Mouse (Mus musculus): ENCODE measurements at regions not wholly inside any gene's neighbourhood (a gene's known extent, or its start where the extent isn't known, plus 50 kb on each side); places are given as distances from the start of the nearest gene placed in this dataset.

DNA sequence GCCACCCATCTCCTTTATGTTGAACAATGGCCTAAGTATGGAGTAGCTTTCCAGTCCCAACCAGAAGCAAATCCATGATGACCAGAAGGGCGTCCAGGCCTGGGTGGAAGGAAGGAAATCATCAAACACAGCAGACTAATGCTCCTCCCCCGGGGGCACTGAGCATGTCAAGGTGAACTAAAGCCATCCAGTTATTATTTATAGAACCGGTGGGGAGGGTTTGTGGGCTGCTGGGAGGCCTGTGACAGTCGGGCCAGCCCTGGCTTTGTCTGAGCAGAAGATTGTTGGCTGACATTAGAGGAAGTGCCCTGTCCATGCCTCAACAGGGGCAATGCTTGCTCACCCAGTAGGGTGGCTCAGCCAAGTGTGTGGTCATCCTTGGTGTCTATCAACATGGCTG, 74.5 kb upstream of the Itga6 start:
- WGBS: 92% methylated on average over 4 of the region's 4 CpGs
- Histone ChIP-seq H3K9me3 (ENCODE audit: control insufficient read depth, low read length) (no peaks in the 10 kb centered on the region), H3K4me1 (replicated peaks; ENCODE audit: control insufficient read depth, insufficient read depth, low read length) (no peaks in the 10 kb centered on the region), H3K4me2 (ENCODE audit: low read length) (no peak overlapping the region), H3K4me3 (replicated peaks; ENCODE audit: low read length) (no peak overlapping the region), H3K27me3 (replicated peaks; ENCODE audit: control insufficient read depth, insufficient read depth, low read length) (no peaks in the 10 kb centered on the region), H3K36me3 (ENCODE audit: control insufficient read depth, insufficient read depth) (no peaks in the 10 kb centered on the region), H3K27ac (ENCODE audit: low read length) (no peak overlapping the region), H3K9ac (replicated peaks; ENCODE audit: low read depth, low read length) (no peak overlapping the region)
- no peak for ATAC-seq

DNA sequence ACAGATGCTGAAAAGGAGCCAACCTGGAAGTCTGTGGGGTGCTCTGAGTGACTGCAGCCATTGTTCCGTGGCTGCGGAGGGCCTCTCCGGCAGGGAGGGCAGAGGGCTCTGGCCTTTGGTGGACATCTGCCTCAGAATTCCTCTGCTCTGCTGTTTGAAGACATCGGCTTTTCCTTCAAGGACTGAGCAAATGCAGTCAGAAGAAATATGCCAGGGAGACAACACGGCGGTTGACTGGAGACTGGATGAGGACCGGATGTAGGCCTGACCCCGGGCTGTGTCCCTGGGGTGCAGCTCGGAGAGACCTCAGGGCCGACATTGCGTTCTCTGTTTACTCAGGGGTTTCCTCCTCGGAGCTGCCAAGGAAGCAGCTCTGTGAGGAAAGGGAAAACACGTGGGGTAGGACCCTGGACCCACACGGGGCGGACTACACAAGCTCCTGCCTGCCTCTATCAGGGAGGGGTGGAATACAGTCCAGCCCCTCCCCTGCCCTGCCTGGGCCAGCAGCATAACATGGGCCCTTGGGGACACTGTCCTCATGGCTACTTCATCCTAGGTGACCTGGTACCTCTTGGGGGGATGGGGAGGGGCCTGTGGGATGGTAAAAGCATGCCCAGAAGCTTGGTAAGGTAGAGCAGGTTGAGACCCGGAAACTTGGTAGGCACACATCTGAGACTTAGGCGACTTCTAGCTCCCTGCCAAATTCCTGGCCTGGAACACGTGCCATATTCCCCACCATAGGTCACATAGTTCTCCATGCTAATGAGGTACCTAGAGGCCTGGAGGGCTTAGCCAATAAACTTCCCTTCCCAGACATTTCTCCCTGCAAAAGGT, 72.1 kb upstream of the Itga6 start:
- Histone ChIP-seq H3K4me2 (ENCODE audit: low read length) (no peak overlapping the region), H3K36me3 (ENCODE audit: control insufficient read depth, insufficient read depth) (no peaks in the 10 kb centered on the region), H3K9ac (replicated peaks; ENCODE audit: low read depth, low read length) (no peak overlapping the region), H3K4me1 (replicated peaks; ENCODE audit: control insufficient read depth, insufficient read depth, low read length) (no peaks in the 10 kb centered on the region), H3K4me3 (replicated peaks; ENCODE audit: low read length) (no peak overlapping the region), H3K27ac (ENCODE audit: low read length) (no peak overlapping the region), H3K9me3 (ENCODE audit: control insufficient read depth, low read length) (no peaks in the 10 kb centered on the region), H3K27me3 (replicated peaks; ENCODE audit: control insufficient read depth, insufficient read depth, low read length) (no peaks in the 10 kb centered on the region)
- ATAC-seq: 0 out of 2 replicates have a peak, but pooled peaks have one; percentile 31
- WGBS: 84% methylated on average over 18 of the region's 18 CpGs

DNA sequence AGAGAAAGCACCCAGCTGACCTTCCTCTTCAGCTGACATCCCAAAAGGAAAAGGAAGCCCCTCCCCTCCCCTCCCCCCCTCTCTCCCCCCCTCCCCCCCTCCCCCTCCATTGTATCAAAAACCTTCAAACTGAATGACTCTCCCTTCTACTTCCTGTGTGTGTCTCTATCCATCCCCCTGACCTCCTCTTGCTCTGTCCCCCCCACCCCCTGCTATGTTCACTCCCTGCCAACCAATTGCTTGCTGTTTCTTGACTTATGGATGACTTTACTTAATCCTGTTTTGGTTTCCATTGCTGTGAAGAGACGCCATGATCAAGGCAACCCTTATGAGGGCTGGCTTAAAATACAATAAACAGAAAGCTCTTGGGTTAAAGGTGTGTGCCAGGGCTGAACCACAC, 64.7 kb upstream of the Itga6 start:
- Histone ChIP-seq H3K9me3 (ENCODE audit: control insufficient read depth, low read length) (no peaks in the 10 kb centered on the region), H3K27ac (ENCODE audit: low read length) (no peak overlapping the region), H3K9ac (replicated peaks; ENCODE audit: low read depth, low read length) (no peak overlapping the region), H3K4me1 (replicated peaks; ENCODE audit: control insufficient read depth, insufficient read depth, low read length) (peaks cover 11% of the 10 kb centered on the region), H3K36me3 (ENCODE audit: control insufficient read depth, insufficient read depth) (no peaks in the 10 kb centered on the region), H3K4me2 (ENCODE audit: low read length) (no peak overlapping the region), H3K27me3 (replicated peaks; ENCODE audit: control insufficient read depth, insufficient read depth, low read length) (no peaks in the 10 kb centered on the region), H3K4me3 (replicated peaks; ENCODE audit: low read length) (no peak overlapping the region)
- ATAC-seq: no peak
- WGBS: 39% methylated on average over 1 of the region's 1 CpGs

DNA sequence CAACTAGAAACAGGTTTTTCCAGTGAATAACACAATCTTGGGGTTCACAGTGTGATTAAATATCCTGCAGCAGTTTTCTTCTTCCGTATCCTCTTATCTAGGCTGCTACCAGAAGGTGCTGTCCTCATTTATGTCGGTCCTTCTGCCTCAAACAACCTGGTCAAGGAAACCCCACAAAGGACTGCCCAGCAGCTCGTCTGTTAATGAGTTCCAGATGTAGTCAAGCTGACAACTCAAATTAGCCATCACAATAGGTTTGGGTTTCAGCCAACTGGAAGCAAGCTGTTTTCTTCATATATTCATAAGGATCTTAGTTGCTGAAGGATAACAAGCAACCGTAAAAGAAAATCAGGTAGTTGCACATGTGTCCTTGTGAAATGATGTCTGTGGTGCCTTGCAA, 64.3 kb upstream of the Itga6 start:
- Histone ChIP-seq H3K9ac (replicated peaks; ENCODE audit: low read depth, low read length) (no peak overlapping the region), H3K4me2 (ENCODE audit: low read length) (no peak overlapping the region), H3K27me3 (replicated peaks; ENCODE audit: control insufficient read depth, insufficient read depth, low read length) (no peaks in the 10 kb centered on the region), H3K27ac (ENCODE audit: low read length) (no peak overlapping the region), H3K4me3 (replicated peaks; ENCODE audit: low read length) (no peak overlapping the region), H3K4me1 (replicated peaks; ENCODE audit: control insufficient read depth, insufficient read depth, low read length) (peaks cover 11% of the 10 kb centered on the region), H3K9me3 (ENCODE audit: control insufficient read depth, low read length) (no peaks in the 10 kb centered on the region), H3K36me3 (ENCODE audit: control insufficient read depth, insufficient read depth) (no peaks in the 10 kb centered on the region)
- WGBS: 30% methylated on average over 4 of the region's 4 CpGs
- no peak for ATAC-seq

DNA sequence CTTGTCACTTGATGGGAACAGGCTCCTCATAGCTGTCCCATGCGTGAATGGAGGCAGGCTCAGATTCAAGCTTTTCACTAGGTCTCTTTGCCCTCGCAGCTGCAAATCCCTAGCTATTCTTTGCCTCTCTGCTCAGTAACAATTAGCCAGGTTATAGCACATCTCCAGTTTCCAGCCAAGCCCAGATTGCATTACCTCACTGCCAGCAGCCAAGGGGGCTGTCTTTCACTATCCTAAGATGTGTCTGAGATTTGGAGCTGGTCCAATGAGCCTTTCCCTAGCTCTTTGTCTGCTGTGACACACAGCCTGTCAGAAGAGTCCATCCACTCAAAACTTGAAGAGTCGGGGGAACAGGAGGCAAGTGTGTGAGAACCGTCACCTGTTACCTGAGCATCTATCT, 62.0 kb upstream of the Itga6 start:
- Histone ChIP-seq H3K27ac (ENCODE audit: low read length) (peak overlapping the region; percentile 37; the same call in 1 of the 2 replicates), H3K36me3 (ENCODE audit: control insufficient read depth, insufficient read depth) (no peaks in the 10 kb centered on the region), H3K4me3 (replicated peaks; ENCODE audit: low read length) (no peak overlapping the region), H3K4me2 (ENCODE audit: low read length) (no peak overlapping the region), H3K27me3 (replicated peaks; ENCODE audit: control insufficient read depth, insufficient read depth, low read length) (no peaks in the 10 kb centered on the region), H3K9me3 (ENCODE audit: control insufficient read depth, low read length) (no peaks in the 10 kb centered on the region), H3K4me1 (replicated peaks; ENCODE audit: control insufficient read depth, insufficient read depth, low read length) (peaks cover 11% of the 10 kb centered on the region), H3K9ac (replicated peaks; ENCODE audit: low read depth, low read length) (no peak overlapping the region)
- WGBS: 31% methylated on average over 4 of the region's 4 CpGs
- peak; percentile 49; the same call in 1 of the 2 replicates for ATAC-seq

DNA sequence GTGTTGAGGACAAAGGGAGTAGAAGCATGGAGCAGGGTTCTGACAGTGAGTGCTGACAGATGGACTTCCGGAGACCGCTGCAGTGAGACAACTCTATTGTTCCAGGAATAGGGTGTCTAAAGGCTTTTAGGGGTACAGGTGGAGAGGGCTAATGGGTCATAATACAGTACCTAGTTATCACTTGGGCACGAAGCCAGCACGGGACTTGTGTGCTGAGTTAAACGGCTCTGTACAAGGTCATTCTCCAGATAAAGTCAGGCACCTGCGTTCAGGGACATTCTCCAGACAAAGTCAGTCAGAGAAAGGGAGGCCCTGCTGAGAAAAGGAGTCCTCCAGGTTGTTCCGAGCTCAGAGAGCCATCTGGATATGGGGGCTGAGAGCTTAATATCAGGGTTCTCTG, 60.2 kb upstream of the Itga6 start:
- Histone ChIP-seq H3K4me1 (replicated peaks; ENCODE audit: control insufficient read depth, insufficient read depth, low read length) (peaks cover 12% of the 10 kb centered on the region), H3K9me3 (ENCODE audit: control insufficient read depth, low read length) (no peaks in the 10 kb centered on the region), H3K4me2 (ENCODE audit: low read length) (no peak overlapping the region), H3K27ac (ENCODE audit: low read length) (no peak overlapping the region), H3K36me3 (ENCODE audit: control insufficient read depth, insufficient read depth) (no peaks in the 10 kb centered on the region), H3K27me3 (replicated peaks; ENCODE audit: control insufficient read depth, insufficient read depth, low read length) (no peaks in the 10 kb centered on the region), H3K9ac (replicated peaks; ENCODE audit: low read depth, low read length) (no peak overlapping the region), H3K4me3 (replicated peaks; ENCODE audit: low read length) (no peak overlapping the region)
- no peak for ATAC-seq
- WGBS: 86% methylated on average over 7 of the region's 7 CpGs

DNA sequence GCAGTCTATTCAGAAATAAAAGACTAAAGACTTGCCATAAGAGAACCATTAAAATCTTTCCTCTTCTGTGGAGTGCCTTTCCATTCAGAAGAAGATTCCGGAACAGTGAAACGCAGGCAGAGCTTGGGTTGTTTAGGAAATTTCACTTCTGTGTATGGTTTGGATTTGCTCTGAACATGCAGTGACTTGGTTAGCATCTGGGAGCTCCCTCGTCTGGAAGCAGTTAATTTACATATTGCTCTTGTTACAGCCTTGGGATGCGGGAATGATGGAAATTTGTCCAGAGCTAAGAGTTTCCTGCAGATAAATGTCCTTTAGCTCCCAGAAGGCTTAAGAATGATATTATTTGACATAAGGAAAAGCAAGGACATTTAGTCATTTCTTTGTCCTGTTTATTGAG, 56.4 kb upstream of the Itga6 start:
- Histone ChIP-seq H3K4me3 (replicated peaks; ENCODE audit: low read length) (no peak overlapping the region), H3K27ac (ENCODE audit: low read length) (no peak overlapping the region), H3K4me2 (ENCODE audit: low read length) (no peak overlapping the region), H3K27me3 (replicated peaks; ENCODE audit: control insufficient read depth, insufficient read depth, low read length) (no peaks in the 10 kb centered on the region), H3K4me1 (replicated peaks; ENCODE audit: control insufficient read depth, insufficient read depth, low read length) (peaks cover 11% of the 10 kb centered on the region), H3K9me3 (ENCODE audit: control insufficient read depth, low read length) (no peaks in the 10 kb centered on the region), H3K36me3 (ENCODE audit: control insufficient read depth, insufficient read depth) (no peaks in the 10 kb centered on the region), H3K9ac (replicated peaks; ENCODE audit: low read depth, low read length) (no peak overlapping the region)
- no peak for ATAC-seq
- 64% methylated on average over 4 of the region's 4 CpGs for WGBS

DNA sequence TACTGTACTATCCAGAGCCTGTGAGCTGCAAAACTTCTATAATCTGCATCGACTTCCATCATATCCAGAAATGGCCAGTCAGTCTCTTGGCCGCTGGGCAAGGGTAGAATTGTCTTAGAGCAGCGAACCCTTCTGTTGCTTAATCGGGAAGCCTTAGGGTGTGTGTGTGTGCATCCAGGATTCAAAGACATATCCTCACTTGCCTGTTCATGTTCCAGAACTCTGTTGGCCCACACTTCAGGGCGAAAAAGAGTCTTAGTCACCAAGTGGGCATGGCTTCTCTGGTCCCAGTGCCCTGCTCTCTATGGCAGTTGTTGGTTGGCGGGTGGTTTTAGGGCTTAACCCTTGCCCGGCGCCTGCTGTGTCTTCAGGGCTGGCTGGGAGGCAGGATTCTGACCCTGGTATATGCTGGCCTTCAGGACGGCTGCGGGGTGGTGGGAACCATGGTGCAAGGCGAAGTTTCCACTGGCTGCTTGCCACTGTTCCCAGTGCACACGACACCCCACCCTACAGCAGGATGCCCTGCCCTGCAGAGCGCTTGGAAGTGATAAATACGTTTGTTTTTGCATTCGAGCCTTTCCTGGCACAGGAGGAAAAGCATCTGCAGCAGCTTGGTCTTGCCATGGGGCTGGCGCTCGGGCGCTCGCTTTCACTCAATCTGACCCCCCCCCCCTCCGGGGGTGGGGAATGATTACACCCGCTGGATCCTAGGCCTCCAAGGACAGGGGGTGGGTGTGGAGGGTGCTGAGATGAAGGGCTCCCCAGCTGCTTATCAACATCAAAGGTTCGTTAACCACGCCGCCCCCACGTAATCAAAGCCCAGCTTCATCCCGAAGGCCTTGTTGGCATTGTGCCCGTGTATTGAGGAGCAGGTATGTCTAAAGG, 54.9 kb upstream of the Itga6 start:
- peak; percentile 62 for ATAC-seq
- peaks cover 11% of the 10 kb centered on the region for H3K4me1 ChIP-seq (replicated peaks; ENCODE audit: control insufficient read depth, insufficient read depth, low read length)
- no peak overlapping the region; the same call in 1 of the 2 replicates for H3K9ac ChIP-seq (replicated peaks; ENCODE audit: low read depth, low read length)
- 41% methylated on average over 27 of the region's 27 CpGs for WGBS
- no peak overlapping the region for H3K4me3 ChIP-seq (replicated peaks; ENCODE audit: low read length)
- H3K27me3 ChIP-seq (replicated peaks; ENCODE audit: control insufficient read depth, insufficient read depth, low read length): no peaks in the 10 kb centered on the region
- peak overlapping the region; percentile 41 for H3K4me2 ChIP-seq (ENCODE audit: low read length)
- no peaks in the 10 kb centered on the region for H3K9me3 ChIP-seq (ENCODE audit: control insufficient read depth, low read length)
- H3K27ac ChIP-seq (ENCODE audit: low read length): no peak overlapping the region; the same call in 1 of the 2 replicates
- H3K36me3 ChIP-seq (ENCODE audit: control insufficient read depth, insufficient read depth): no peaks in the 10 kb centered on the region

DNA sequence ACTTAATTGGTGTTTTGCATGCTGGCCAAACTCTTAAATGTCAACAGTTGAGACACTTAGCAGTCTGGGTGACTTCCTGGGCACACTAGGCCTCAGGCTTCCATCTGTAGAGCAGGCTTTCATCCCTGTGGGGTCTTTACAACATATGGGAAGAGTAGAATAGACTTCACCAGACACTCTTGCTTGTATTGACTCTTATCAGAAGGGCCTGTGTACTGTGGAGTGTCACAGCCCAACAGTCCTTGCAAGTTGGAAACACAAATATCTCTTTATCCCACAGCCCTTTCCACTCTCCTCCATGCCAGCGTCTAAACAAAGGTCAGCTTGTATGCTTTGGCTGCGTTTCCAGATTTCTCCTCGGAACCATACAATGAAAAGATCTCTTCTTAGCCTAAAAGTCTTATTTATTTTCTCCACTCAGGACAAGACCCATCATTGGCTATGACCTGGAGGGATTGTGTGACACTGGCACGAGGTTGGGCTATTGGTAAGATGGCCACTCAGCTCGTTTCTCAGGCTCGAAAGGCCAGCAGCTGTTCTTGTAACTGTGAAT, 50.6 kb upstream of the Itga6 start:
- no peaks in the 10 kb centered on the region for H3K27me3 ChIP-seq (replicated peaks; ENCODE audit: control insufficient read depth, insufficient read depth, low read length)
- no peak overlapping the region for H3K9ac ChIP-seq (replicated peaks; ENCODE audit: low read depth, low read length)
- H3K36me3 ChIP-seq (ENCODE audit: control insufficient read depth, insufficient read depth): no peaks in the 10 kb centered on the region
- H3K27ac ChIP-seq (ENCODE audit: low read length): no peak overlapping the region
- 0 out of 2 replicates have a peak, but pooled peaks have one; percentile 21 for ATAC-seq
- H3K4me3 ChIP-seq (replicated peaks; ENCODE audit: low read length): no peak overlapping the region
- 41% methylated on average over 6 of the region's 6 CpGs for WGBS
- H3K4me2 ChIP-seq (ENCODE audit: low read length): no peak overlapping the region
- no peaks in the 10 kb centered on the region for H3K9me3 ChIP-seq (ENCODE audit: control insufficient read depth, low read length)
- peaks cover 11% of the 10 kb centered on the region for H3K4me1 ChIP-seq (replicated peaks; ENCODE audit: control insufficient read depth, insufficient read depth, low read length)
